Mouse (Mus musculus): ENCODE results near the gene Hecw2.
A peak's percentile ranks its signal among the peaks of the same experiment; 100 is the strongest.

The Hecw2 gene

GRCm38 (mm10) chr1:53823687-53824445 lies 371.1 kb downstream of the Hecw2 start:
- DNase-seq: peak; percentile 61

DNA sequence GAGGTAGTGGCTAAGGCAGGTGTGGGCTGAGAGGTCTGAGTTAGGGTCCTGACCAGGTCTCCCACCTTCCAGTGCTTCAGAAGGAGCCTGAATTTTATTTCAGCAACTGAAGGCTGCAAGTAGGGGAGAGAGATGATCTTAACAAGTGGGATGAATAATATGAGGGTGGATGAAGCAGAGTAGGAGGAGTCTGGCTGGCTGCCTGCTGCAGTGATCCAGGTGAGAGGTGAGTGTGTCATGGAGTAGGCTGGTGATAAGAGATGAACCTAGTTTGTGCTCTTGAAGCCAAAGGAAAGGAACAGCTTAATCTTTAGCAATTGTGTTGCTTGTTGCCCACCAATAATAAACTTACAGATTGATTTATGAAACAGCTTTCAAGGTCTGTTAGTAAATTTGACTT lies 373.0 kb downstream of the Hecw2 start:
- no peak for DNase-seq

GRCm38 (mm10) chr1:53820041-53820632 lies 374.8 kb downstream of the Hecw2 start:
- peak; percentile 46 for DNase-seq

GRCm38 (mm10) chr1:53818072-53818862 lies 376.7 kb downstream of the Hecw2 start:
- DNase-seq: no peak

GRCm38 (mm10) chr1:53816353-53816752 lies 378.6 kb downstream of the Hecw2 start:
- DNase-seq: no peak

DNA sequence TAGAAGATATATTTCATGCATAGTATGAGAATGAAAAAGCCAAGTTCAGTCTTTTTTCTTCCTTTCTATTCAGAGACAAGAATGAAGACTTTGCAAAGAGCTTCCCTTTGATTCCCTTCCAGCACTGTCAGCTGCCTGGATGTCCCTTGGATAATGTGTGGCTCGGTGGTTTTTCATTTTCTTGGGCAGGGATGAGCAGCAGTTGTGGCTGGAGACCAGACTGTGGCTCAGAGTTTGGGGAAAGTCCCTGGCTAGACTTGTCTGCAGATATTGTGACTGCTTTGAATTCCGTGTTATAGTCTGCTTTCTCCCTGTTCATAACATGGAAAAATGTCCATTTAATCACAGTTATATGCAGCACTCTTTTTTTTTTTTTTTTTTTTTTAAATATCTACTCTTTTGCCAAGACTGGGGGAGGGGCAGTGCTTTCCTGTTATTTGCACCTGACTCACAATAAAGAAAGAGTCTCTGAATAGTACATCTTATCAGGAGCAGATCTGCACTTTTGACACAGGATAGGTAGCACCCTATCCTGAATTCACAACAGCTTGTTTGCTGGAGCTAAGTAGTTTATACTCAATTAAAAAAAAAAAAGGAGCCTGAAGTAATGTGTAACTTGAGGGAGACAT lies 380.8 kb downstream of the Hecw2 start:
- no peak for DNase-seq

GRCm38 (mm10) chr1:53811919-53812318 lies 383.0 kb downstream of the Hecw2 start:
- DNase-seq: no peak

- no peak for DNase-seq
These were observed 386.7 kb downstream of the Hecw2 start for GRCm38 (mm10) chr1:53808229-53808628.

DNA sequence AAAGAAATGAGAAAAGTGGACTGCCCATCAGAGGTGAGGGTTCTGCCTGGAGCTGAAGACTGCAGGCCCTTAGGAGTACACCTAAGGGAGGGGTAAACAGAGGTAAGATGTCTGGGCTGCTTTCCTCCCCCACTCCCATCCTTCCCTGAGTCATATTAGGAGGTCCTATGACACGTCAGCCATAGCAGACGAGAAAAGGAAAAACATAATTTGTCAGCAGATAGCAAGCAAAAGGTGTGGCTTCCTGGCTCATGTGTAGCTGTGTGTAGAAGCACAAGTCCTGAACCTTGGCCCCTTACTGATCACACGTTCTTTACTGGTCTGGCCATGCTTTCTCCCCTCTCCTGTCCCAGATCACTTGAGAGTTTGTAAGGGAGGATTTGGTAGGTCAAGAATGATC lies 397.2 kb downstream of the Hecw2 start:
- no peak for DNase-seq

GRCm38 (mm10) chr1:53797074-53797473 lies 397.9 kb downstream of the Hecw2 start:
- no peak for DNase-seq

DNA sequence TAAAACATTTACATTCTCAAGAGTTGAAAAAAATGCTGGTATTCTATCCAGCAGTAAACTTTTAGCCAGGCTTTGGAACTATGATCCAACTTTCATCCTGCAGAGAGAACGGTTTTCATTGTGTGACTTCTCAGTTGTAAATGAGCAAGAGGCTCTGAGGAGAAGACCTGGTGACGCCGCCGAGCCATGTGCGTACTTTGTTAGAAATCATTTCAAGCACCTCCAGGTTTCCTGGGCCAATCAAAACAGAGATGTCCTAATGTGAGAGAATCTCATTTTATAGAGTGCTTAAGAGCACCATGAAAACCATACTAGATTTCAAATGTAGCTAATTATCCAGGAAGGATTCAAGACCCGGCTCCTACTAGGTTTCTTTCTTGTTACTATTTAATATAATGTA lies 398.7 kb downstream of the Hecw2 start:
- no peak for DNase-seq

DNA sequence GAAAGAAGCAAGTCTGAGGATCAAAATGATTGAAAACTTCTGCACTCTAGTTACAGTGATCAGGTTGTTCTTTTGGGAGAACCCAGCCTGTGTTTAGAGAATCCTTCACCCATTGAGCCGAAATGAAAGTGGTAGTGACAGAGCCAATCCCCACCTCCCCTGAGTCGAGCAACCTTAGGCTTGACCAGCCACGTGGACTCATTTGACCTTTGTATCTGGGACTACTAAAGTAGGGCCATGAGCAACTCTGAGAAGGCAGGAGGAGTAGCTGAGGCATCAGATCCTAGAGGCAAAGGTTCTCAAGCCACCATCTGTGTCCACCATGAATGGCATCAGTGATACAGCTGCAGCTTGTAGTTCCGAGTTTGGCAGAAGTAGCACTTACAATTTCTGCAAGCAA lies 399.4 kb downstream of the Hecw2 start:
- no peak for DNase-seq

GRCm38 (mm10) chr1:53795081-53795480 lies 399.9 kb downstream of the Hecw2 start:
- no peak for DNase-seq

DNA sequence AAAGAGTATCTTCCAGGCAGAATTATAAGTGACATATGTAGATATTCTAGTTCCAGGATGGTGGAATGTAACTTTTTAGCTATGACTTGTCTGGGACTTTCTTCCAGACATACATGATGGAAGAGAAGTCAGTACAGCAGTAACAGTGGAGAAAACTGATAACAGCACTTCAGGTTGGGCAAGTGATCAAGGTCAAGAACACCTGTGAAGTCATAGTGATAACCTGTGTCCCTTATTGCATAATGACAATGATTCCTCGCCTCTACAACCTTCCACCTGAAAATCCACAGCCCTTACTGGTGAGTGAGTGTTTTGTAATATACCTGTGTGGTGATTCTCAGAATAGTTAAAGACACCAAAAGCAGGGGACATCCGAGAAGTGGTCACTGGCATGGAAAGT lies 400.7 kb downstream of the Hecw2 start:
- no peak for DNase-seq

GRCm38 (mm10) chr1:53791343-53791742 lies 403.6 kb downstream of the Hecw2 start:
- DNase-seq: no peak

GRCm38 (mm10) chr1:53784721-53785418 lies 410.1 kb downstream of the Hecw2 start, which contains the start of gene Stk17b:
Stk17b (minus strand) TSS chr1:53785224.
- peak; percentile 97 for DNase-seq

DNA sequence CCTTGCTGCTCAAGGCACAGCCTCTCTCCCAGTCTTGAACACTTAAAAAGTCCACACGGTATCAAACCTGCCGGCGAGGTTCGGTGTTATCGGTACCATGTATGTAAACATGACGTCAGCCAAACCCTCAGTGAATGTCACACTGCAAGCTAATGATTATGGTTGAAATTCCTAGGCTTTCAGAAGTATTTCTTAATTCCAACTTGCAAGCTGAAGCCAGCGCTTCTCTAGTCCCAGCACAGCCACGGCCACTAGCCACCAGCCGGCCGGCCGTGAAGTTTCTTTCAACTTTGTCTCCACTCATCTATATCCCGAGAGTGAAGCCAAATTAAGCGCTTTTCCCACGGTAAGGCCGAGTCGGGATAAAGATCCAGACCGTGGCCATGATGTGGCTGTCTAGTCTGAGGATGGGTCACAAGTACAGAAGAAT lies 410.7 kb downstream of the Hecw2 start:
- DNase-seq: peak; percentile 48

DNA sequence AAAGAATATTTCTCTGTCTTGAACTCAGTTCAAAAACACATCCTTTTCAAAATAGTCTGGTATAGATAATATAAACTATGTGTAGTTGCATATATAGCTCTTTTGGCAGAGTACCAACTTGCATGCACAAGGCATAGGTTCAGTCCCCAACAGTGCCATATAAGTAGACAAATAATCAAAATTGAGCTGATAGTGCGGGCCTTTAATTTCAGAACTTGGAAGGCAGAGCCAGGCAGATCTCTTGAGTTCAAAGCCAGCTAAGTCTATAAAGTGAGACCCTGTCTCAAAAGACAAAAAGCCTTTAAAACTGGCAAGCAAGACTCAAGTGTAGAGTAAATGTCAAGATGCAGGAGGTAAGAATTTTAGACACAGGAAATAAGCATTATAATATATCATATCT lies 412.0 kb downstream of the Hecw2 start:
- no peak for DNase-seq

DNA sequence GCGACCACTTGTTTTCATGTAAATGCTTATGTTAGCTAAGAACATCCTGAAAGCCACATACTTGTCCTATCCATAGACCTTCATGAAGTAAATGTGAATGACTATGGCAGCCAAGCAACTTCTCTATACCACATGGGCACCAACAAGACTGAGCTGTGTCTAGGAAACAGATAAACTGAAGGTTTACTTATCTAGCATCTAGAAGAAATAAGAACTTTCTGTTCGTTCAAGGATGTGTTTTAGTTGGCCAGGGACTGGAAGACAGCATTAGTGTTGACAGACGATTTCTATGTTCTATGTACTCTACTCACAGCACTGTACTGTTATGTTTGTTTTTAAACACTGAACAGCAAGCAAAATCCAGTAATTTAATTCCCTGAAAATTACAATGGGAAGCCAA lies 412.9 kb downstream of the Hecw2 start:
- DNase-seq: no peak

DNA sequence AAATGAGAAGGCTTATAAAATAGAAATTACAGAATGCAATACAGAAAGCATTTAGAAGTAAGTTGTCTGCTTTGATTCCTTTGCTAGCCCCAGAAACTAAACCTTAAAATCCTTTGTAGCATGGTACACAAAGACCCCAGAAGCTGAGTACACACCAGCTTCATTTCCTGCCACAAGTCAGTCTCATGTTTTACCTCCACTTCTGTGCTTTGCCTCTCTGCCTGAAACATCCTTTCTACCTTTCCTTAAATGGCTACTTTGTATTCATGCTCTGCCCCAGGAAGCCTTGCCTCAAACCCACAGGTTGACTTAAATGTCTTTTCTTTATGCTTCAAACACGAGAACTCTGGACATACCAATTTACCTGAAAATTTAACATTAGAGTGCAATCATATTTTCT lies 413.7 kb downstream of the Hecw2 start:
- DNase-seq: no peak

- DNase-seq: no peak
These were observed 418.6 kb downstream of the Hecw2 start for GRCm38 (mm10) chr1:53776176-53776905.

- DNase-seq: no peak
These were observed 419.4 kb downstream of the Hecw2 start for GRCm38 (mm10) chr1:53775545-53775944.

Data from kidney, postnatal 14 days (tissue).